Mouse (Mus musculus): ENCODE measurements around the gene Efemp1.
A peak's percentile ranks its signal among the peaks of the same experiment; 100 is the strongest.

The Efemp1 gene

GRCm38 (mm10) chr11:28853102-28853800, at the start of gene Efemp1:
Efemp1 (plus strand) TSS chr11:28853204.
- DNase-seq (ENCODE audit: low spot score in 2 of 2): no peak

- DNase-seq (ENCODE audit: low spot score in 2 of 2): peak in 1 of 2 experiments; percentile 14
These were observed 44.3 kb upstream of the Efemp1 start for GRCm38 (mm10) chr11:28808685-28809084.

GRCm38 (mm10) chr11:28811874-28812273, 41.1 kb upstream of the Efemp1 start:
- DNase-seq (ENCODE audit: low spot score in 2 of 2): no peak

GRCm38 (mm10) chr11:28812564-28812963, 40.4 kb upstream of the Efemp1 start:
- DNase-seq (ENCODE audit: low spot score in 2 of 2): no peak

- DNase-seq (ENCODE audit: low spot score in 2 of 2): no peak
These were observed 35.6 kb upstream of the Efemp1 start for GRCm38 (mm10) chr11:28817405-28817804.

GRCm38 (mm10) chr11:28826950-28827349, 26.1 kb upstream of the Efemp1 start:
- no peak for DNase-seq (ENCODE audit: low spot score in 2 of 2)

- no peak for DNase-seq (ENCODE audit: low spot score in 2 of 2)
These were observed 19.2 kb upstream of the Efemp1 start for GRCm38 (mm10) chr11:28833809-28834208.

GRCm38 (mm10) chr11:28835141-28835540, 17.9 kb upstream of the Efemp1 start:
- DNase-seq (ENCODE audit: low spot score in 2 of 2): no peak

GRCm38 (mm10) chr11:28849841-28850240, 3.2 kb upstream of the Efemp1 start:
- no peak for DNase-seq (ENCODE audit: low spot score in 2 of 2)

GRCm38 (mm10) chr11:28851645-28852044, 1.4 kb upstream of the Efemp1 start:
- no peak for DNase-seq (ENCODE audit: low spot score in 2 of 2)

GRCm38 (mm10) chr11:28852361-28852919, 564 bp upstream of the Efemp1 start:
- DNase-seq (ENCODE audit: low spot score in 2 of 2): no peak

- no peak for DNase-seq (ENCODE audit: low spot score in 2 of 2)
These were observed 6.1 kb downstream of the Efemp1 start for GRCm38 (mm10) chr11:28859125-28859524.

GRCm38 (mm10) chr11:28869129-28869528, 16.1 kb downstream of the Efemp1 start:
- no peak for DNase-seq (ENCODE audit: low spot score in 2 of 2)

GRCm38 (mm10) chr11:28881381-28881976, 28.5 kb downstream of the Efemp1 start:
- DNase-seq (ENCODE audit: low spot score in 2 of 2): no peak

- no peak for DNase-seq (ENCODE audit: low spot score in 2 of 2)
These were observed 30.1 kb downstream of the Efemp1 start for GRCm38 (mm10) chr11:28883106-28883505.

GRCm38 (mm10) chr11:28889538-28889937, 36.5 kb downstream of the Efemp1 start:
- no peak for DNase-seq (ENCODE audit: low spot score in 2 of 2)

- no peak for DNase-seq (ENCODE audit: low spot score in 2 of 2)
These were observed 38.5 kb downstream of the Efemp1 start for GRCm38 (mm10) chr11:28891515-28891914.

- no peak for DNase-seq (ENCODE audit: low spot score in 2 of 2)
These were observed 46.4 kb downstream of the Efemp1 start for GRCm38 (mm10) chr11:28899420-28899819.

GRCm38 (mm10) chr11:28904596-28904995, 51.6 kb downstream of the Efemp1 start:
- DNase-seq (ENCODE audit: low spot score in 2 of 2): no peak

- DNase-seq (ENCODE audit: low spot score in 2 of 2): no peak
These were observed 53.3 kb downstream of the Efemp1 start for GRCm38 (mm10) chr11:28906288-28906687.

- no peak for DNase-seq (ENCODE audit: low spot score in 2 of 2)
These were observed 56.0 kb downstream of the Efemp1 start for GRCm38 (mm10) chr11:28908908-28909545.

GRCm38 (mm10) chr11:28912469-28913138, 59.6 kb downstream of the Efemp1 start:
- DNase-seq (ENCODE audit: low spot score in 2 of 2): no peak

Measured in frontal cortex, postnatal 10 days (tissue).